In the genomic region with DNA sequence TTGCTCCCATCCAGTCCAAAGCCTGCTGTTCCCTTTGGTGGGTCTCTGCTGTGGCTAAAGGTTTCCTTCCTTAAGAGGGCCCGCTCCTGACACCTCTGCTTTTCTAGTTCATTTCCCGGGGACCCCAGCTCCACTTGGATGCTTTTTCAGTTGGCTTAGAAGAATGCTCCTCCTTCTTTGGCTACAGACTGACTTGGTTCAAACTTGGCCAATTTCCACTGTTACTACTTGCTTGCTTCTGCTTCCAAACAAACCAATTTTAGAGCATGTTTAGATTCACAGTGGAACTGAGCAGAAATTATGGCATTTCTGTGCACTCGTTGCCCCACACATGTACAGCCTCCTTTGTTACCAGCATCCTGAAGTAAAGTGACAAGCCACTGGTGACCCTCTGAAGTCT, we compare ENCODE assay signal across 26 mouse cellular contexts.
DNase-seq lines count a peak whose midpoint lies in the region; ATAC-seq and TF ChIP-seq lines count a peak whose summit lies in the region.
"Had no signal": no experiment of that assay in that cellular context is flagged by ENCODE, and none has a peak within 500 bp of the region (broad histone marks: within the 10 kb centered on the region; RNA-seq: fewer than 3 reads in every experiment).

No protein-coding gene starts in this region.

- ATAC-seq in liver, postnatal 0 days = no peak
- ATAC-seq in lung, embryonic 16.5 days (ENCODE audit: low read depth) = peak; percentile 34; the same call in 1 of the 2 replicates
- ATAC-seq: activated CD4-positive, CD25-positive, alpha-beta regulatory T cell, adult 4 months; forebrain, embryonic 16.5 days; Patski had no signal

- H3K9me3 ChIP-seq in liver, postnatal 0 days (ENCODE audit: low read length) = no peaks in the 10 kb centered on the region
- no peaks in the 10 kb centered on the region for H3K9me3 ChIP-seq in lung, embryonic 16.5 days (ENCODE audit: control insufficient read depth, low read length)
- H3K9me3 ChIP-seq: embryonic facial prominence, embryonic 13.5 days; embryonic facial prominence, embryonic 15.5 days; forebrain, embryonic 10.5 days; forebrain, embryonic 12.5 days had no signal

- TF ChIP-seq CTCF in liver, adult 2 months (IDR thresholded peaks at IDR 0.05; ENCODE audit: low read depth, low read length) = no peak
- no peak for TF ChIP-seq CTCF in liver, postnatal 0 days (IDR thresholded peaks at IDR 0.05; ENCODE audit: low read depth)

- no peak for TF ChIP-seq POLR2A in liver, adult 2 months (IDR thresholded peaks at IDR 0.05; ENCODE audit: extremely low read depth, insufficient read depth, low read length)

- H3K4me1 ChIP-seq in liver, adult 2 months (ENCODE audit: control insufficient read depth, insufficient read depth, low read length) = no peaks in the 10 kb centered on the region
- no peaks in the 10 kb centered on the region for H3K4me1 ChIP-seq in liver, postnatal 0 days (ENCODE audit: insufficient read depth)
- no peaks in the 10 kb centered on the region for H3K4me1 ChIP-seq in lung, embryonic 16.5 days (replicated peaks; ENCODE audit: control insufficient read depth, insufficient read depth, low read length)

- TF ChIP-seq EP300 in liver, postnatal 0 days (IDR thresholded peaks at IDR 0.05; ENCODE audit: low read depth) = no peak

- H3K9ac ChIP-seq in liver, adult 2 months (ENCODE audit: low read depth, low read length) = no peak overlapping the region
- H3K9ac ChIP-seq in liver, postnatal 0 days (replicated peaks) = no peak overlapping the region
- H3K9ac ChIP-seq in lung, embryonic 16.5 days (ENCODE audit: low read length) = no peak overlapping the region
- H3K9ac ChIP-seq: embryonic facial prominence, embryonic 13.5 days; embryonic facial prominence, embryonic 15.5 days; forebrain, embryonic 12.5 days had no signal

- H3K4me2 ChIP-seq in liver, postnatal 0 days (ENCODE audit: low read depth, low read length) = no peak overlapping the region
- H3K4me2 ChIP-seq in lung, embryonic 16.5 days (ENCODE audit: low read depth, low read length) = no peak overlapping the region
- H3K4me2 ChIP-seq: embryonic facial prominence, embryonic 13.5 days; embryonic facial prominence, embryonic 15.5 days; forebrain, embryonic 12.5 days had no signal

- H3K27me3 ChIP-seq in liver, adult 2 months (ENCODE audit: control insufficient read depth, insufficient read depth, low read length) = no peaks in the 10 kb centered on the region
- H3K27me3 ChIP-seq in liver, postnatal 0 days (ENCODE audit: insufficient read depth, low read length) = no peaks in the 10 kb centered on the region
- H3K27me3 ChIP-seq in lung, embryonic 16.5 days (ENCODE audit: control insufficient read depth, insufficient read depth, low read depth, low read length) = no peaks in the 10 kb centered on the region
- H3K27me3 ChIP-seq: embryonic facial prominence, embryonic 13.5 days; embryonic facial prominence, embryonic 15.5 days; forebrain, embryonic 12.5 days; Patski had no signal

- no peak overlapping the region for H3K27ac ChIP-seq in liver, adult 2 months (replicated peaks; ENCODE audit: insufficient read depth, low read depth, low read length)
- H3K27ac ChIP-seq in liver, postnatal 0 days (ENCODE audit: low read depth) = no peak overlapping the region
- H3K27ac ChIP-seq in lung, embryonic 16.5 days (ENCODE audit: low read length) = no peak overlapping the region
- H3K27ac ChIP-seq: embryonic facial prominence, embryonic 13.5 days; embryonic facial prominence, embryonic 15.5 days; forebrain, embryonic 10.5 days; forebrain, embryonic 12.5 days had no signal

- H3K79me2 ChIP-seq in liver, adult 2 months (ENCODE audit: control insufficient read depth, insufficient read depth, low read length) = no peaks in the 10 kb centered on the region

- DNase-seq in liver, adult 2 months (ENCODE audit: extremely low read depth, low read depth, low spot score) = peak; percentile 10
- no peak for DNase-seq in liver, postnatal 0 days
- DNase-seq in lung, adult 18-20 months = no peak
- DNase-seq in NIH3T3 (ENCODE audit: low read depth) (peak; percentile 32), adipocyte (ENCODE audit: low spot score) (peak; percentile 77)
- no peak for DNase-seq in kidney, postnatal 4 days
- DNase-seq in layer of hippocampus, adult 18-20 months (ENCODE audit: low spot score in 2 of 2) = no peak
- DNase-seq: adrenal gland, adult 8-10 months; adrenal gland, postnatal 14 days; adrenal gland, postnatal 36 days; cerebellum, adult 11 months; cerebellum, adult 18-20 months; cerebellum, adult 8-10 months; cerebellum, adult 9-11 months; cerebellum, postnatal 14 days; cerebellum, postnatal 36 days; embryo, embryonic 11 days had no signal

- H3K4me3 ChIP-seq in liver, adult 2 months (ENCODE audit: insufficient read depth, low read depth, low read length) = no peak overlapping the region
- H3K4me3 ChIP-seq in liver, postnatal 0 days (ENCODE audit: low read depth, low read length) = no peak overlapping the region
- no peak overlapping the region for H3K4me3 ChIP-seq in lung, embryonic 16.5 days (ENCODE audit: low read length)
- H3K4me3 ChIP-seq: embryonic facial prominence, embryonic 13.5 days; embryonic facial prominence, embryonic 15.5 days; erythroblast, embryonic 14.5 days; forebrain, embryonic 10.5 days; forebrain, embryonic 12.5 days had no signal

- WGBS in liver, adult 2 months = 80% methylated on average over 3 of the region's 3 CpGs
- WGBS in liver, postnatal 0 days (ENCODE audit: insufficient replicate concordance) = 73% methylated on average over 3 of the region's 3 CpGs
- 67% methylated on average over 3 of the region's 3 CpGs for WGBS in lung, embryonic 16.5 days

- H3K36me3 ChIP-seq in liver, adult 2 months (ENCODE audit: control insufficient read depth, insufficient read depth, low read length) = no peaks in the 10 kb centered on the region
- no peaks in the 10 kb centered on the region for H3K36me3 ChIP-seq in liver, postnatal 0 days (replicated peaks; ENCODE audit: insufficient read depth, low read length)
- H3K36me3 ChIP-seq in lung, embryonic 16.5 days (ENCODE audit: control insufficient read depth, insufficient read depth, low read length) = no peaks in the 10 kb centered on the region

Comparison
In these comparisons a context has a peak if more than half of its experiments do, and no peak if none do; other contexts are left out.
1. DNase-seq: peak in liver, adult 2 months (single experiment), NIH3T3 (single experiment) and adipocyte (single experiment); none in liver, postnatal 0 days (single experiment), lung, adult 18-20 months (0 of 2), kidney, postnatal 4 days (0 of 2) and layer of hippocampus, adult 18-20 months (0 of 2).